ENCODE assay signal across 10 mouse cellular contexts in genomic region chr2:71466861-71467450, GRCm38 (mm10). TPM values are rescaled to one million over a fixed set of nuclear protein-coding genes. Genes with fewer than 3 reads are reported as not detected.
DNase-seq lines count a peak whose midpoint lies in the region; ATAC-seq lines count a peak whose summit lies in the region.
"Had no signal": no experiment of that assay in that cellular context is flagged by ENCODE, and none has a peak within 500 bp of the region (broad histone marks: within the 10 kb centered on the region; RNA-seq: fewer than 3 reads in every experiment).

No protein-coding gene starts in this region.

- H3K4me1 ChIP-seq in liver, embryonic 15.5 days (replicated peaks), result peaks cover 76% of the 10 kb centered on the region

- WGBS in liver, embryonic 15.5 days (ENCODE audit: insufficient replicate concordance), result 70% methylated on average over 11 of the region's 11 CpGs

- no peak for ATAC-seq in liver, embryonic 15.5 days (ENCODE audit: insufficient read depth)

- H3K27me3 ChIP-seq in liver, embryonic 15.5 days, result no peaks in the 10 kb centered on the region

- H3K9me3 ChIP-seq in liver, embryonic 15.5 days (replicated peaks), result no peaks in the 10 kb centered on the region

- intact Hi-C loops in left cerebral cortex, postnatal 4 days (cut with DNase I), result no loop called here

- no peaks in the 10 kb centered on the region for H3K36me3 ChIP-seq in liver, embryonic 15.5 days (replicated peaks)

- peak; percentile 54 for DNase-seq in adrenal gland, adult 2 months
- no peak for DNase-seq in adrenal gland, postnatal 4 days (ENCODE audit: low spot score in 2 of 2)
- DNase-seq in left cerebral cortex, postnatal 4 days, result peak; percentile 54
- DNase-seq in left cerebral cortex, adult 8-10 months (ENCODE audit: low spot score in 2 of 2), result no peak
- DNase-seq in cerebellum, adult 8-10 months, result peak; percentile 47
- no peak for DNase-seq in embryo, embryonic 10.5 days (ENCODE audit: low spot score)
- DNase-seq in yolk sac, embryonic 10.5 days (ENCODE audit: low spot score), result no peak
- DNase-seq: heart, adult 2 months; lung, embryonic 14.5 days had no signal

- H3K4me2 ChIP-seq in liver, embryonic 15.5 days, result no peak overlapping the region
- H3K4me2 ChIP-seq: lung, embryonic 14.5 days had no signal

- no peak overlapping the region for H3K9ac ChIP-seq in liver, embryonic 15.5 days
- H3K9ac ChIP-seq: lung, embryonic 14.5 days had no signal

- H3K27ac ChIP-seq in liver, embryonic 15.5 days (replicated peaks), result peak overlapping the region; percentile 1; the same call in 1 of the 2 replicates
- H3K27ac ChIP-seq: heart, adult 2 months had no signal

- H3K4me3 ChIP-seq in liver, embryonic 15.5 days (replicated peaks), result no peak overlapping the region
- H3K4me3 ChIP-seq: heart, adult 2 months had no signal

RNA-seq across cellular contexts. Expression of gene Metap1d, which starts 13.9 kb away (rescaled TPM):
- 10 to 100 TPM; 28.7 to 29.2 TPM for total RNA-seq in adrenal gland, adult 2 months (2021)
- 6.7 and 7.4 TPM in 2 replicates for polyA plus RNA-seq in adrenal gland, adult 2 months (2012; rRNA removed)
- 10 to 100 TPM; 40.6 to 43.6 TPM for total RNA-seq in adrenal gland, postnatal 4 days (2021)
- 10 to 100 TPM; 21.8 to 23.2 TPM for total RNA-seq in left cerebral cortex, postnatal 4 days (2021)
- 10 to 100 TPM; 15.4 to 20.3 (median 19.7) TPM for total RNA-seq in left cerebral cortex, adult 8-10 months (2022)
- 21.0 and 21.4 TPM in 2 replicates for polyA plus RNA-seq in liver, embryonic 15.5 days (2015; fragmentation: Nextera tagmentation; extraction: Ambion mirVana)

Comparison
In these comparisons a context has a peak if more than half of its experiments do, and no peak if none do; other contexts are left out.
1. DNase-seq: peak in adrenal gland, adult 2 months (single experiment), left cerebral cortex, postnatal 4 days (single experiment) and cerebellum, adult 8-10 months (single experiment); none in adrenal gland, postnatal 4 days (0 of 2), left cerebral cortex, adult 8-10 months (0 of 2), embryo, embryonic 10.5 days (single experiment) and yolk sac, embryonic 10.5 days (single experiment).